Mouse (Mus musculus) mouse trophoblast stem cell (cell line): ENCODE data around the gene Stab2.

ENCODE experiments used
- in situ Hi-C, 2 experiments: fragments of 300-500 bp; cut with MseI, MboI; formaldehyde crosslinking; loops; 2 replicates in 1 of 2; 3 replicates in 1 of 2; pipeline ENCODE4 v1.15.1; 2025

Gene Stab2

GRCm38 (mm10) chr10:86891066-86891465 lies 116.8 kb downstream of the Stab2 start:
- in situ Hi-C loops = no loop called here

GRCm38 (mm10) chr10:86890166-86890930 lies 117.5 kb downstream of the Stab2 start:
- in situ Hi-C loops = no loop called here

- in situ Hi-C loops = no loop called here
Observed at GRCm38 (mm10) chr10:86889440-86889839, 118.4 kb downstream of the Stab2 start.

DNA sequence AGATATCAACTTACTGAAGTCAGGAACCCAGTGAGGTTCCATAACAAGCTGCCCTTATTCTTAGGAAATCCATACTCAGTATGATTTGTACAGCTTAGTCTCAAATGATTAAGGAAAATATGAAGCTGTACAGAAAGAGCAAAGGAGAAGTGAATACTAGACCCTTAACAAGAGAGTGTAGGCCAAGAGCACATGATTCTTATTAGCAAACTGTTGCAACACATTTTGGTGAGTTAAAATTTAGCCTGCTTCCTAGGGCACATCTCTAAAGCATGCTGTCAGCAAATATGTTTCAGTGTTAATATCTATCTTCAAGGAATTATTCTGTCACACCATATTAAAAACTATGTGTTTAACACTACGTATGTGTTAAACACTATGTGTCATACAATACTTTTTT lies 121.4 kb downstream of the Stab2 start:
- in situ Hi-C loops = no loop called here

- in situ Hi-C loops = no loop called here
Observed at GRCm38 (mm10) chr10:86881448-86881847, 126.4 kb downstream of the Stab2 start.

DNA sequence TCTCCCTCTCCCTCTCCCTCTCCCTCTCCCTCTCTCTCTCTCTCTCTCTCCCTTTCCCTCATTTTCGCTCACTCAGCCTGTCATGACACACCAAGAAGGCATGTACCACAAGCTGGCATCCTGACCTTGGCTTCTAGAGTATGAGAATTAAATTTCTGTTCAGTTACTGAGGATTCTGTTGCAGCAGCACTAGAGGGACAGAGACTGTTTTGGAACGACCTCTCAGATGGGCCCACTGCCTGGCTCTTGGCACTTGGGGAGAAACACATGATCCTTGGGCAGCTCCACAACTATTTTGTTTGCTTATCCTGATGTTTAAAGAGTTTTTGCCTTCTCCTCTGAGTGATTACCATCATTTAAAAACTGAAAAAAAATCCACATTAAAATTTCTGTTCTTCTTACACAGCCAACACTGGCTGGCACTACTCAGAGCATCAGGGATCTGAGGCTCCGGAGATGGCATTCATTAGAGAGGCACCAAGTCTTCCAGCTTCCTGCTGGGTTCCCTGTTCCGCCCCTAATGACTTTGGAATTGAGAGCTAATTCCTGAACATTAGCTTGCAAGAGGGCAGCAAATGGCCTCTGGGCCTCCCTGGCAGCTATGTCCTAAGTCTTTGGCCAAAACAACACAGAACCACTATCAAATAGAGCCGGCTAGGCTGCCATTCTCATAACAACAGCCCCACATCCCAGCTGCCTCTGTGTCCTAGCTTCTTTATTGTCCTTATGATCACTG lies 127.6 kb downstream of the Stab2 start:
- in situ Hi-C loops = no loop called here

DNA sequence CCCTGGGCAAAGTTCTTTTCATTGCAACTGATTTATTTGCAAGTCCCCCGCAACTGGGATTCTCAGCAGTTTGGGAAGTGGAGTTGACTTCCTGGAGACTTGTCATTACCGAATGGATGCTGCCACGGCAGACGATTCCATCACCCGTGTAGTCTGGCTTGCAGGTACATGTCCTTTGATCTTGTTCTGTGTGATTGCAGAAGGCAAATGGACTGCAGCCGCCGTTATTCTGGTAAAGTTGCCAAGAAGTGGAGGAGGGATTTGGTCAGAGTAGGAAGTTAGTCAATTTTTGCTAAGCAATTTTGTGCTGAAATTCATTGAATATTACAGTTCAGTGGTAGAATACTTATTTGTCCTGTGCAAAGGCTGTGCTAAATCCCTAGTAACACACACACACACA lies 129.1 kb downstream of the Stab2 start:
- in situ Hi-C loops = no loop called here

DNA sequence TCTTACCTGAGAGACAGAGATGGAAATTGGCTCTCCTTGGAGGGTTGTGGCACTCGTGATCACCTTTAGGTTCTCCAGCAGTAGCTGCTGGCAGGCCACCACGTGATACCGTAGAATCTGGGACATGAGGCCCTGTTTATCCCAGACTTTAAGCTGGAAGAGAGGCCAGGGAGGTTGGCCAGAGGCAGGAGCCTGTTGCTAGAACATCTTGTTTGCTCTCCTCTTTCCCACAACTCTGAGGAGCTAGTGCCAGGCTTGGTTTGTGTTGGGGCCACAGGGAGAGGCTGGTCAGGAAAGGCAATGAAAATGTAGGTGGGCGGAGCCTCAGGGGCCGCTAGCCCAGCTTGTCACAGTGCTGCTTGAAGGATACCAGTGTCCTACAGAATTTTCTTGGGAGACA lies 135.2 kb downstream of the Stab2 start:
- in situ Hi-C loops = no loop called here

DNA sequence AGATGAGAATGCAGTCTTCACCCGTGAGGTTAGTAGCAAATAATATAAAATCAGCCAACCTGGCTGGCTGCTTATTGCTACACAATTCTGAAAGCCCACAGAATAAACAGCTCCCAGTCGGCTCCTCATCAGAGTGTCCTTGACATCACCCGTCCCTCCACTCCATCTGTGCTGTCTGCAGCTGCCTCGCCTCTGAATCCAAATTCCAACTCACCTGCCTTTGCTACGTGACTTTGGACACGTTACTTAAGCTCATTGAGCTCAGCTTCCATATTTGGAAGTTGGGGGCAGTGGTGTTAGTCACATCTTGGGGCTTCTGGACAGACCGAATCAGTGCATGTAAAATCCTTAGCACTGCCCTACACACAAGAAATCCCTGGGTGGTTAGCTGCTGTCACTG lies 135.7 kb downstream of the Stab2 start:
- in situ Hi-C loops = no loop called here

DNA sequence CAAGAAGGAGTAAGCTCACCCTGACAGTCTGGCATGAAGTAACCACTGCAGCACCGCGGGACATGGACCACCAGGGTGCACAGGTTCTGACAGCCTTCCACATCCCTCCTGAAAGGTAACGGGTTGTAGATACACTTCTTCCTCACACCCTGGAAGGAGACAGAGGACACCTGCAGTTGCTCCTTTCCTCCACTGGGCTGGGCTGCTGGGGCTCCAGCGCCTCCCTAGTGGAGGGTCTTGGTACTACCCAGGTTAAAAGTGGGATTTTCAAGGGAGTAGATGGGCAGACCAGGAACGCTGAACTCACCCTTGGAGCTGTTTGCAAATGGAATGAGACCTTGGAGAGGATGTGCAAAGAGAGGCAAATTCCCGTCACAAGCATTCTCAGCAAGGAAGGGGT lies 144.4 kb downstream of the Stab2 start:
- in situ Hi-C loops = no loop called here

DNA sequence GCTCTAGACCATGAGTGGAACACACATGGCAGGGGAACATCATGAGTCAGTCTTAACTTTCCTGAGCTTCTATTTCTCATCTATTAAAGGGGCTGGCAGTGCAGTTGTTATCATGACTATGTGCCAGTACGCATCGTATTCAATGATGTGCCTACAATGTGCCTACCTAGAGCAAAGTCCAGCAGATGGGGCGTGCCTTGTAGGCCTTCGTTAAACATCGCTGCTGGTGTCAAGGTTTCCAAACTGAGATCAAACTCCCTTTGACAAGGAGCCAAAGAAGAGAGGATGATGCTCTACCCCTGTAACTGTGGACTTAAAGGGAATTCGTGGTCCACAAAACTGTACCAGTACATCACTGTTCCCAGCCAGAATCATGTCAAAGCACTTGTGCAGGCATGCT lies 145.3 kb downstream of the Stab2 start:
- in situ Hi-C loops = no loop called here

- in situ Hi-C loops = no loop called here
Observed at GRCm38 (mm10) chr10:86860396-86860795, 147.4 kb downstream of the Stab2 start.

DNA sequence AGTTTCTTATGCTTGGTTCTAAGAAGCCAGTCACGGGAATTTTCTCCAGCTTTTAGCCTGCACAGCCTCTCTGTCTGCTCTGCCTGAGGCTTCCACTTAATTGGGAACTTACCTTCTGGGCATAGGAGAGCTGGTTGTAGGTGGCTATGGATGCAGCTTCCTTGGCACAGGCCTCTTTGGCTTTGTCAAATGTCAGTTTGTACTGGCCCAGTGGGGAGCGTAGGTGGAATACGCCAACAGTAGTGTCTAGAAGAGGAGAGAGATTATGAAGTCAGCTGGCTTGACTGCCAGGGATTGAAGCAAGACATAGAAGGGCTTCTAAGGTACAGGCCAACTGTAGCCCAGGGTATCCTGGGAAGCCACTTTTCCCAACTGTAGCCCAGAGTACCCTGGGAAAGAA lies 154.4 kb downstream of the Stab2 start:
- in situ Hi-C loops = no loop called here

DNA sequence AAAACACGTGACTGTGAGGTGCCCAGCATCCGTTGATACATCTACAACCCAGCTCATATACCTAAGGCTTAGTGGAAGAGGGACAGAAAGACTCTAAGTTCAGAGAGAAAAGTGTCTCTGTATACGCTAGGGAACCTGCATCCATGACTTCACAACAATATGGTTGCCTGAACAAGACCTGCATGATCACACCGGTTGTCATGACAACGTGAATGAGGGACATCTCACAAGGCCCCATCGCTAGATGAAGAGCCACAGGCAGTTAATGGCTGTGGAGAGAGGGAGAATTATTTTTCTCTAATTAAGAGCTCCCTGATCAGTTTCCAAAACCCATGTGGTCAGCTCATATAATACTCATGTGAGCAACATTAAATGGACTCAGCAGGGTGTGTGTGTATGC lies 155.7 kb downstream of the Stab2 start:
- in situ Hi-C loops = no loop called here

DNA sequence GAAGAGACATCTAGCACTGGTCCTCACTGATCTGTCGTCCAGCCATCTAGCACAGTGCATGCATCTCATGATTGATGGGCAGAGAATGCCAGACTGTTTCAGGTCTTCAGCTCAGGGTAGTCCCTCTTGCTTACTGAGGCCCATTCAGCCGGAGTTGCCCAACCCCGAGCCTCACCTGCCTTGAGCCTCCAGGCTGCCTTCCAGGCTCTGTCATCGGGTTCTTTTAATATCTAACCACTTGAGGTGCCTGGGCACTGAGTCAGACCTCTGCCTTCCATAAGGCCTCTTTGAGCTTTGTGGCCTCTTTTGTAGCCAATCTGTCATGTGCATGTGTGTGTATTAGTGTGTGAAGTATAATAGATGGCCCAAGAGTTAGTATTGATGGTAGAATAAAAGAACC lies 158.3 kb downstream of the Stab2 start:
- in situ Hi-C loops = no loop called here

GRCm38 (mm10) chr10:86849087-86849486 lies 158.7 kb downstream of the Stab2 start:
- in situ Hi-C loops = no loop called here

GRCm38 (mm10) chr10:86846926-86847467 lies 160.8 kb downstream of the Stab2 start:
- in situ Hi-C loops = no loop called here

DNA sequence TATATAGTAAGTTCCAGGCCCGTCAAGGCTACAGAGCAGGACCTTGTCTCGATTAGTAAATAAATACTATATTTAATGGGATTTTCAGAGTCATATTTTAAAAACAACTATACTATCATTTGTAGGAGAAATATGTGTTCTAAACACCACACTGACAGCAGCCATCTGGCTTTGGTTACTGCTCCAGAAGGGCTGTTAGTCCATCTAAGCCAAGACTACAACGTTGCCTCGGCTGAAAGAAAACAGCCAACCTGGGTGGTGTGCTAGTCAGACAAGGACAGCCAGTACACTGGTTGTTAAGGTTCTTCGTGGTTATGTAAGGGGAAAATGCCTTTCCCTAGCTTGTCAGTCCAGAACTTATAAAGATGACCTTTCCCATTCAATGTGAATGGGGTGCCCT lies 165.2 kb downstream of the Stab2 start:
- in situ Hi-C loops = no loop called here

GRCm38 (mm10) chr10:86838827-86839226 lies 169.0 kb downstream of the Stab2 start:
- in situ Hi-C loops = no loop called here

DNA sequence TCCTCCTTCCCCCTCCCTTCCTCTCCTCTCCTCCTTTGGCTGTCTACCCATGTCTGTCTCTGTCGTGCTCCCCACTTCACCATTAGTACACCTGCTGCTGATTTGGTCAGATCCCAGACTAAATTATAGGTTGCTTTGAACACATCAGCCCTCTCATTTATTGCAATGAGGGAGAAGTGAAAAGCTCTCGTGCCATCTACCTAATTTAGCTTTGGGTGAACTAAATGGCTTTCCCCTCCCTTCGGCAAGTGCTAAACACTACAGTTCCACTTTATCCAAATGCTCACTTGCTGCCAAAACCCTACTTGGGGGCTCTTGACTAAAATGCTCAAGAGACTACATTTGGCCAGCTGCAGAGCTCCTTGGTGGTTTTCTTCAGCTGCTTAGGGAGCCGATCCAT lies 171.0 kb downstream of the Stab2 start:
- in situ Hi-C loops = no loop called here

GRCm38 (mm10) chr10:86829515-86829914 lies 178.3 kb downstream of the Stab2 start:
- in situ Hi-C loops = no loop called here

DNA sequence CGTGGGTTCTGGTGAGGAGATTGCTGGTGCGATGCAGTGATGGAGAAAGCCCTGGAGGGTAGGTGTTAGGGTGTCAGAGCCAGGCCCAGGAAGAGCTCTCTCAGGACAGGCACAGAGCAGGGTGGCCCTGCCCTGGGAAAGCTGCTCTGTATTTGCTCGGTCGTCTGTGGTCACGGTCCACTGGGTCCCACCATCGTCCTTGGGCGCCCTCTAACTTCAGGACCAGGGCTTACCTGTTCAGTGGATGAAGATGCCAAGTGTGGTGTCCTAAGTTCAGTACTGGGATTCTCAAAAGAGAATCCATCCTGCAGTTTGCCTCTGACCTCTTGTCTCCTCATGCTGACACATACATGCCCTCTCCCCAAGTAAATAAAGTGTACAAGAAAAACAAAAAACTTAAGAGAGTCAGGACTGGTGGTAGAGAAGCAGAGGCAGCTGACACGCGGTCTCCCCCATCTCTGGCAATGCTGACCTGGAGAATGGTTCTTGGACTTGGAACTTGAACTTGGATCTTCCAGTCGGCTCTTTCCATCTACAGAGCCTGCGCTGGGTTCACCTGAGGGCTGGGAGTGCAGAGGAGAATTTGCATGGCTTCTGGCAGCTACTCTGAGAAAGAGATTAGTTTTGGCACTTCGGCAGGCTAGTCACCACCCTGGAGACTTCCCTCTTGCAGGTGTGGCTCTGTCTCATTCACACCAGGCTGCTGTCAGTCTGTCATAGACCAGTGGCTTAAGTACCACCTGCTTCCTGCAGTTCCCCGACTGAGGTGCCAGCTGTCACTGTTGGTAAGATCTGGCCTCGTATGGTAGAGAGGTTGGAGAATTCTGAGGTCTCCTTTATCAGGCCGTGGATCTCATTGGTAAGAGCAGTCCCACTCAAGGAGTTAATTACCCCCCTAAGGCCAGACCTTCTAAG lies 179.3 kb downstream of the Stab2 start:
- in situ Hi-C loops = no loop called here
